Mouse (Mus musculus) mouse embryonic stem cell (cell line): ENCODE data around the gene M1ap.

Experiments
- in situ Hi-C, 2 experiments: fragments of 300-500 bp; cut with MboI; formaldehyde crosslinking; loops; 1 replicate in 1 of 2; 3 replicates in 1 of 2; pipeline ENCODE4 v1.14.3; 2019 to 2020; ENCODE audit warnings: low sequenced_read_pairs in 2 of 2, low pct_unique_long_range_greater_than_20kb in 1 of 2, mixed read lengths in 1 of 2; ENCODE audit not compliant: unreplicated experiment in 1 of 2

The M1ap gene

DNA sequence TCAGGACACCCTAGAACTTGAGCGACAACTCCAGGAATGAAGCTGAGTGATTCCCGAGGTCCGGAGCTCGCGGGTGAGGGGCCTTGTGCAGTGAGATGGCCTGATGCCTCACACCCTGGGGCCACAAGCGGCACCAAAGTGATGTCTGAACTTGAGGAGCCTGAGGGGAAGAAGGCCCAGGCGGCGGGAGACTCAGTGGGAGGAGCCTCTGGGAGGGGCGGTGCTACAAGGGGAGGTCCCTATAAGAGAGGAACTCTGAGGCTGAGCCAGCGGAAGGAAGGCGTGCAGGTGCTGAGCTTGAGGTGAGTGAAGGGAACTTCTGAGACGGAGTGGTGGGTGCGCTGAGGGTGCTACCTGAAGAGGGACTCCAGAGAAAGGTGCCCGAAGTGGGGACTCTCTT lies at the start of gene M1ap:
M1ap (plus strand) TSS at position 252 of the 400 bp plus-strand sequence.
- in situ Hi-C loops: no loop called here

DNA sequence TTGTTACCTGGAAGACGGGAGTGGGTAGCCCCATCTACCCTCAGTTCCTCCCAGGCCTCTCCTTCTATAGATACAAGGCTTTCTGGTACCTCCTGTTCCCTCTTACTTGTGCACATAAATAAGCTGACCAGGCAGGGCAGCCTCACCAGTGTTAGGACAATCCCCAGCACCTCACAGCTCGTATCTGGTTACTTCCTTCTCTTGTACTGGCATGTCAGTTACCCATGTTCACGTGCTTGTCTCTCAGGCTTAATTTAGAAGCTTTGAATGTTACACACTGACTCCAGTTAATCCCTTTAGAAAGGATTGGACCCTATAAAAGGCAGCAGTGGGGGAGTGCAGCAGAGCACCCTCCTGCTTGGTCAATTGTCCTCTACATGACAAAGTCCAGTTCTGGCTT lies 49.4 kb upstream of the M1ap start:
- in situ Hi-C loops: no loop called here

DNA sequence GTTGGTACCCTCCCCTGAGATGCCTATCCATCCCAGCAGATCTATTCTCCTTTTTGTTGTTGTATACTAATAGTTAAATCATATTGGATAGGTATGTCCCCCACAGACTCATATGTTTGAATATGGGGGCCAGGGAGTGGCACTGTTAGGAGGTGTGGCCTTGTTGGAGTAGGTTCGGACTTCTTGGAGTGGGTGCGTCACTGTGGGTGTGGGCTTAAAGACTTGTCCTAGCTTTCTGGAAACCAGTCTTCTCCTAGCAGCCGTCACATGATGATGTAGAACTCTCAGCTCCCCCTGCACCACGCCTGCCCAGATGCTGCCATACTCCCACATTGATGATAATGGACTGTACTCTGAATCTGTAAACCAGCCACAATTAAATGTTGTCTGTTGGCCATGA lies 48.5 kb upstream of the M1ap start:
- in situ Hi-C loops: no loop called here

DNA sequence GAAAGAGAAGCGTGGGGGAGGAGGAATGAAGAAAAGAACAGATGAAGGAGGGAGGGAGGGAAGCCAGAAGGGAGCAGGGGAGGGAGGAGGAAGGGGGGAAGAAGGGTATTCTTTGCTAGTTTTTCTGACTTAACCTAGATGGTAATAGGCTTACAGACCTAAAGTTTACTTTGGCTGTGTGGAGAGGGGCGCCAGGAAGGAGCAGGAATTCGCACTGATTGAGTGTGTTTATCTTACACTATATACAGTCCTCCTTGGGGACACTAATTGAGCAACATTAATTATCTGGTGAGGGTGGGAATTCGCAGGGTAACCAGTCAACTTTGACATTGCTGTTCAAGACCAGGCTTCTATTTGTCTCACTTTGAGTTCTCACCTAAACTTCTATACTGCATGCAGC lies 48.0 kb upstream of the M1ap start:
- in situ Hi-C loops: no loop called here

DNA sequence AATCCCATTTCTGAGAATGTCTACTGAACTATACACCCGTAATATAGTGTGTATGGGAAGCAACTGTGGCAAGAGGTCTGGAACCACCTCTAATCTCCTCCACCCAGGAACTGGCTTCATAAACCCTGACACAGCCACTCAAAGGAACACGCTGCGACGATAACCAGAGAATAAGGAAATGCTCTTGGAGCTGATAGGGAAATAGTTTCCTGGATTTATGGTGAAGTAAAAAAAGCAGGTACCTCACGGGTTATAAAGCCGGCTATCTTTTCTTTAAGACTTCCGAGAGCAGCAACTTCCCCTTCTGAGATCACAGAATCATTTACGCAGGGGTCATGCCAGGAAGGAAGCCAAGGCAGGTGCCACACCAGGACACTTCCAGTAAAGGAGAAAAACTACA lies 44.1 kb upstream of the M1ap start:
- in situ Hi-C loops: no loop called here

DNA sequence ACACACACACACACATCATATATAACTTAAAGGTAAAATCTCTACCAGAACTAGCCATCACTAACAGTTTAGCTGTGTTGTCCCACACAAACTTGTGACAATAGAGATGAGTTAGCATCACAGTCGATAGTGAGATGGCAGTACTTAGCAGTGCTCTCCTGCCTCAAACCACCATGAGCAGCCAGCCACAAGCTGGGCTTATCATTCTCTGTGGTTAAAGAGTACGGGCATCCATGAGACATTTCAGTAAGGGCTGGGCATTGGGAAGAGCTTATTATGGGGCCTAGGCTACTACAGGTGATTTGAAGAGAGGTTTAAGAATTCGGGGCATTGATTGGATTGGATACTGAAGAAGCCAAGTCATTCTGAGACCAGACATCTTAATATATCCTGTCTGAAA lies 39.7 kb upstream of the M1ap start:
- in situ Hi-C loops: no loop called here

DNA sequence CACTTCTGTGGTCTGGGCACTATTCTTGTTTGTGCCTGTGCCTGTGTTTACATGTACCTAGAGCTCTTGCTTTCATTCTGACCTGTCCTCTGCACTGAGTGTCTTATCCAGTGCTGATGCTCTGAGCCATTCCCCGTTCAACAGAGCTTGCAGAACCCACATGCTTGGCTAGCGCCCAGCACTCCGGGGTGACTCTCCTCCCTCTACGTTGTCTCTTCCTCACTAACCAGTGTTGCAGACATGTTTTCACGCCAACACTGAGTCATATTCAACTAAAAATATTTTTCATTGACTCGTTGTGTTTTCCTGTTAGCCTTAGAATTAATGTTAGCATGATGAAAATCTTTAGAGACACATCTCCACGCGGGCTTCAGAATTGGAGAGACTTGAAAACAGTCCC lies 38.7 kb upstream of the M1ap start:
- in situ Hi-C loops: no loop called here

DNA sequence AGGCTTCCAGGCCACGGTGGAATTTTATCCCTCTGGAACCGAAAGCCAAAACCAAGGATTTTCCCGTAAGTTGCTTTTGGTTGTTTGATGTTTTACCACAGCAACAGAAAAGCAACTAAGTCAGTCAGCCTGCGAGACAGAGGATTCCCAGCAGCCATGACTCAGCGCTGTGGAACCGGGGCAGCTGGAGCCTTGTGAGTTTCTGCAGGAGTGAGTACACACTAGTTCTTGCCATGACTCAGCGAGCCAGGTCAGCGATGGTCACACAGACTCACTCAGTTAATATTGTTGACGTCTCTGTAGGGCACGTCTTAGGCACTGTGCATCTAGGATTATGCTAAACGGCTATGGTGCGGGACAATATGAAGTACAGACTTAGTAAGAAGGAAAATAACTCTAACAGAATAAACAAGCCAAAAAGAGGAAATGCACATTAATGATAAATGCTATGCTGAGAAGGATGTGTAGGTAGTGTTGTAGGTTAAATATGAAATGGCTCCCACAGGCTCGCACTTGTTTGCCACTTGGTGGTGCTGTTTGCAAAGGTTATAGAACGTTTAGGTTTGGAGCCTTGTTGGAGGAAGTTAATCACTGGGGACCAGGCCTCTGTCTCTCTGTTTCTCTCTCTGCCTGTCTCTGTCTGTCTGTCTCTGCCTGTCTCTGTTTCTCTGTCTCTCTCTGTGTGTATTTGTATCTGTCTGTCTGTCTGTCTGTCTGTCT lies 37.4 kb upstream of the M1ap start:
- in situ Hi-C loops: no loop called here

DNA sequence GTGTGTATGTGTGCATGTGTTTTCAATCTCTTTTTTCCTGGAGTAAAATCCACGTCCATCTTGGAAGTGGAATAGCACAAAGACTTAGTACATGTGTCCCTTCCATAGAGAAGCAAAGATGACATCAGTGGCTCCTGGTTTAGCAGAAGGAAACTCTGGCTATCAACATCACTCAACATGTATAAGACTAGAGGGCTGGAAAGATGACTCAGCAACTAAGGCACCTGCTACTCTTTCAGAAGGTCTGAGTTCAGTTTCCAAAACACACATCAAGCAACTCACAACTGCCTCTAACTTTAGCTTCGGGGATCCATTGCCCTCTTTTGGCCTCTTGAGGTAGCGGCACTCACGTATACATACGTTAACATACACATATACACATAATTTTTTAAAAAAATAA lies 35.4 kb upstream of the M1ap start:
- in situ Hi-C loops: loop anchor here in 1 of 2 experiments (5.0 kb wide), 1 partner anchor 56 kb away; no protein-coding TSS in a partner anchor

DNA sequence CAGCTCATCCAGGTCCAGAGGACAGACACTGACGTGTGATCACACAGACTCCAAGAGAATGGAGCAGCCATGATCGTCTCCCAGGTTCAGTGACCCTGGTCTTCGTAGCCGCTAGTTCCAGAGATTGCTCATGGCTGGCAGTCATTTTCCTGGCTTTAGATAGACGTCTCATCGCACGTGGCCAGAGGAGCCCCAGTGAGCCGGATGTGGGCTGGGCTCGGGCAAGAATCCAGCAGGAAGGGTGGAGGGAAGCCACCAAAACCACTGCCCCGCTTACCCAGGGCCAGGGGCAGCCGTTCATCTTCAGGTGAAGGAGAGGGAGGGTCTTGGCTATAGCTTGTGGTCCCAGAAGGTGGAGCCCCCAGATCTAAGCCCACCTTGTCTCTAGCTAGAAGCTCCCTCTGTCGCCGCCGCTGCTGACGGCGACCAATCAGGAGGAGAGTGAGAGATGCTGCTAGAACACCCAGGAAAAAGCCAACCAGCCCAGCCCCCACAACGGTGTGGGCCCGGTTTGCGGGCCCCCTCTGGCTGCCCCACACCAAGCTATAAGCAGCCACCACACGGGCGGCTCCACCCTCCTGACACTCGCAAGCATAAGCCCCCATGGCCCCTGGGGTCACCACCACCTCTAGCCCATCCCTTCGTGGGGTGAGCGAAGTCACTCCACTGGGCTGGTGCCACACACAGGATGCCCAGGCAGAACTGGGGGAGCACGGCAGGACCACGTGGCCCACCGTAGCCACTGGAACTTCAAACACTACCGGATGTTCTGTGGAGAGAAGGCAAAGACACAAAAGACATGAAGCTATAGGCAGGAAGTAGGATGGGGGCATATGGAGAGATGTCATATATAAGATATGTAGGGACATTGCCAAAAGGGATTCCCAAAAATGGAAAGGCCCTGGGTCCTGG lies 33.1 kb upstream of the M1ap start:
- in situ Hi-C loops: loop anchor here in 1 of 2 experiments (5.0 kb wide), 1 partner anchor 54 kb away; no protein-coding TSS in a partner anchor

DNA sequence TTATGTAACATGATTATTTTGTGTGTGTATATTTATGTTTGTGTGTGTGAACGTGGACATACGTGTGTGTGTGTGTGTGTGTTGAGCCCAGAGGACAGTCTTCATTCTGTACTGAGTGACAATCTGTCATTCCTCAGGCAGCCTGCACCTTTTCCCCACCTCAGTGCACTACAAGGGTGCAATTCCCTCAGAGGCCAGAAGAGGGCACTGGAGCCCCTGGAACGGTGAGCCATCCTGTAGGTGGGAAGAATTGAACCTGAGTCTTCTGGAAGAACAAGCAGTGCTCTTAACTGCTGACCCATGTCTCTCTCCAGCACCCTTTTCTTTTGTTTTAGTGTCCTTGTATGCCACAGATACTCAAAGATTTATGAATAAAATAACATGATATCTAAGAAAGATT lies 30.8 kb upstream of the M1ap start:
- in situ Hi-C loops: loop anchor here in 1 of 2 experiments (5.0 kb wide), 1 partner anchor 51 kb away; no protein-coding TSS in a partner anchor

DNA sequence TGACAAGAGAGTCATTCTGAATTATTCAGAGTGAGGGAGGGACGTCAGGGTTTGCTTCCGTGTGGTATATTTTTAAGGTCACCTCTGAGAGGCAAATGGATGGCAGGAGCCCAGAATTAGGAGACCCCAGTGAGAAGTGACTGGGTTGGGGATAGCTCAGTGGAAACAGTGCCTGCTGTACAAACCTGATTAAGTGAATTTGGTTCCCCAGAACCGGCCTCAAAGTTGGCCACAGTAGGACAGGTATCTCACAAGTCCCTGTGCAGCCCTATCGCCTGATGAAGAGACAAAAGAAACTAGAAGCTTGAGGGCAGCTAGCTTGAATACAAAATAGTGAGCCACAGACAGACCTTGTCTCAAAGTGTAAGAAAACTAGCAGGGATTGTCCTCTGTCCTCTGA lies 30.2 kb upstream of the M1ap start:
- in situ Hi-C loops: loop anchor here in 1 of 2 experiments (5.0 kb wide), 1 partner anchor 51 kb away; no protein-coding TSS in a partner anchor

DNA sequence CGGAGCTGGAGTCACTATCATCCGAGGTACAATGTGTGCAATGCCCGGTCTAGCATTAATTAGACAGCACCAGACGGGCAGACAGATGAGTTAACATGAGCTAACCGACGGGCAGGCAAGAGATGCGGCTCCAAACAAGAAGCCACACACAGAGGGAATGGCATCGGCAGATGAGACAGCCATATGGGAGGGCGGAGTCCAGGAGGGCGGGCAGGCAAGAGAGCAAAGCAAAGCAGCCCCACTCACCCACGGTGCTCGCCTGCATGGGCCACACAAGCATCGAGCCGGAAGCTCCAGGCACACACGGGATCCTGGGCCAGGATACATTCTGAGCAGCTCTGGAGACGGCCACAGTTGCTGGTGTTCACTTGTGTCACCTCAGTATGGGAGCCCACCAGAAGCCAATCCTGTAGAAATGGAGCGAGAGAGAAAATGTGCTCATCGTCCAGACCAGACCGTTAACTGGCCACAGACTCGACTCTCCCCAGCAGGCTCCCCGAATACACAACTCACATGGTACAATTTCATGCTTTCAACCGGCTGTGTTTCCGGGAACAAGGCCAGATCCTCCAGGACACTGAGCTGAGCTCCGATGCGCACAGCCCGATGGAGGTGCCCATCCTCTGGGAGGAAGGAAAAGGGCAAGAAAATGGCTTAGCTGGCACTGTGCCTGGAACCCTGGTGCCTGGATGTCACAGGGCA lies 29.5 kb upstream of the M1ap start:
- in situ Hi-C loops: loop anchor here in 1 of 2 experiments (5.0 kb wide), 1 partner anchor 50 kb away; no protein-coding TSS in a partner anchor

DNA sequence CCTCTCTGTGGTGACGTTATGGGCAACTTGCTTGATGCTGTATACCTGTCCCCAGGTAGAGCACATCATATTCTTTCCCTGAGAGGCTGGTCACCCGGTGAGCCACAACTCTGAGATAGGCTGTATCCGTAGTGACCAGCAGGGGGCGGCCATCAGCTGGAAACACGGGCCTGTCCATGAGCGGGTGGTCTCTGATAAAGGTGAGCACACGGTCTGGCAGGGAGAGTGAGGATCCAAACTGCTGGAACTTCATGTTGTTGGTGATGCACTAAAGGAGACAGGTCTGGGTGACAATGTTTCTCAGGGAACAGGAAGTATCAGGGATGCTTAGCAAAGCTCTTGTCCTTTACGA lies 28.9 kb upstream of the M1ap start:
- in situ Hi-C loops: loop anchor here in 1 of 2 experiments (5.0 kb wide), 1 partner anchor 50 kb away; no protein-coding TSS in a partner anchor

DNA sequence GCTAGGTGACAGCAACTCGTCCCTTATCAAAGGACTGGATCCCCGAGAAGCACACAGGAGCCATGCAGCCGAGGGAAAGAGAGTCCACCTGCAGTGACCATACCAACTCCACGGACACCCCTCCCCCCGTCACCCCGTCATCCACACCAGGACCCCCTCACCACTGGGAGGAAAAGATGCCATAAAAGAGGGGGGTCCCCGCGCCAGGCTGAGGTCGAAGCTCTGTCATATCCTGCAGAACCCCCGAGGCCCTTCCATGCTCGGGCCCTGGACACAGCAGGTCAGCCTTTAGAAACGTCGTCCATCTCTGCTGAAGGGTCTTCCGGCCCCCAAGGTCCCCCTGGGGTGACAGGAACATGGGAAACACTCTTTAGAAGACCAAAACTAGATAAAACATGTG lies 28.3 kb upstream of the M1ap start:
- in situ Hi-C loops: loop anchor here in 1 of 2 experiments (5.0 kb wide), 1 partner anchor 49 kb away; no protein-coding TSS in a partner anchor

DNA sequence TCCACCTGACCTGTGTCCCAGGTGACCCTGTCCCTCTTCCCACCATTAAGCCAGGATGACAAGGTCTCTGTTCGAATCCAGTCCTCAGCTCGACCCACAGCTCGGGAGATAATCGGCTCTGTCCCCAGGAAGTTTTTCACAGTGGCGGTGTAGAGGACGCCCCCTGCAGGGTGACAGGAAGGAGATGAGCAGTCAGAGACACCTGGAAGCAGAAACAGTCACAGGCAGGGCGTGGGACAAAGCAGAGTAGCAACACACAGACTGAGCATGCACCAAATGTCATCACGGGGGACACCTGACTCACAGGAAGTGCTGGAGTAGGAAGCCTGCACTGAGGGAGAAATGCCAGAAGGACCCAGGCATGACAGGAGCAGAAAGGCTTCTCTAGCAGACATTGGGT lies 27.2 kb upstream of the M1ap start:
- in situ Hi-C loops: loop anchor here in 1 of 2 experiments (5.0 kb wide), 1 partner anchor 48 kb away; no protein-coding TSS in a partner anchor

DNA sequence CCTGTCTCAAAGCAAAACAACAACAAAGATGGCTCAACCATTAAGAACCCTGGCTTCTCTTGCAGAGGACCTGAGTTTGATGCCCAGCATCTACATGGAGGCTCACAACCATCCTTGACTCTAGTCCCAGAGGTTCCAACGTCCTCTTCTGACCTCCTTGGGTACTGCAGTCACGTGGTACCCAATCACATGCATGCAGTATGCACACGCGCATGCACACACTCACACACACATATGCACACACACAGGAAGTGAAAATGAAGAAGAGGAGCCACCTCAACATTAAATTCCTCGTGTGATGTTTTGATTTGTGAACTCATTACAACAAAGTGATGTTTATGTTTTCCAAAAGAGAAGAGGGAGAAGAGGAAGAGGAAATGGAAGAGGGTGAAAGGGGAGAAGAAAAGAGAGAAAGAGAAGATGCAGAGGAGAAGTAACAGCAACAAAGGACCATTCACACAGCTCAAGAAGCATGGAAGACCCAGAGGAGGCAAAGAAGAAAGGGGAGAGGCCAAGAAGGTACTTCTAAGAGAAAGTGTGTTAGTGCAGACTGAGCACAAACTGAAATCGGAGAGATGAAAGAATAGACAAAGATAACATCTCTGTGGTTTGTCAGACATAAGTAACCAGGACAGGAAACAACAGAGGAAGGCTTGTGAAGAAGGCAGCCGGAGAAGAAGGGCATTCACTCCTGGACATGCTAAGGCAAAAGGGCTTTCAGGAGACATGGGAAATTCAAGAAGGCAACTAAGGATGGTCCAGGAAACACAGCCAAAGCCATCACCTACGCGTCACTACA lies 25.1 kb upstream of the M1ap start:
- in situ Hi-C loops: no loop called here

DNA sequence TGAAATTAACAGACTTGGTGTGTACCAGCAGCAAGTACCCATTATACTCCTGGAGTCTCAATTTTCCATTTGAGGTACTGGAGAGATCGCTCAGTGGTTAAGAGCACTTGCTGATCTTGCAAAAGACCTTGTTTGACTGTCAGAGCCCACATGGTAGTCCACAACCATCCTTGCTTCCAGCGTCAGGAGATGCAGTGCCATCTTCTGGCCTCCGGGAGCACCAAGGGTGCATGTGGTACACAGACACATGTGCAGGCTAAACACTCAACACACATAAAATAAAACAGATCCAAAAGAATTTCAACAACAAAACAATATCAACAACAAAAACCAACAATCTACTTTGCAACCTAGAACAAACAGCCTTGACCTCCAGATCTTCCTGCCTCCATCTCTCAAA lies 21.7 kb upstream of the M1ap start:
- in situ Hi-C loops: no loop called here
